Mouse (Mus musculus): ENCODE data around the gene Lama5. TPM values are rescaled to one million over a fixed set of nuclear protein-coding genes. Genes with fewer than 3 reads are reported as not detected.
A peak's percentile ranks its signal among the peaks of the same experiment; 100 is the strongest.
"Not testable (repeated sequence)": the region's sequence is repeated elsewhere in the genome, so short reads cannot be mapped to it uniquely, and the experiment has no call there.

The Lama5 gene
- total RNA-seq (2021) = 10 to 100 TPM in 1 of 2 experiments, 1 to 10 TPM in 1; 9.6 to 10.6 TPM
- long read RNA-seq, experiment 1, full-length matches to known transcripts = 1 of 9 reads
- long read RNA-seq, experiment 1, partial matches to known transcripts = 7 of 9 reads
- long read RNA-seq, experiment 1, other reads (novel, unspliced or antisense) = 1 of 9 reads
- long read RNA-seq, experiment 2, full-length matches to known transcripts = 1 of 15 reads
- long read RNA-seq, experiment 2, partial matches to known transcripts = 13 of 15 reads
- long read RNA-seq, experiment 2, other reads (novel, unspliced or antisense) = 1 of 15 reads

DNA sequence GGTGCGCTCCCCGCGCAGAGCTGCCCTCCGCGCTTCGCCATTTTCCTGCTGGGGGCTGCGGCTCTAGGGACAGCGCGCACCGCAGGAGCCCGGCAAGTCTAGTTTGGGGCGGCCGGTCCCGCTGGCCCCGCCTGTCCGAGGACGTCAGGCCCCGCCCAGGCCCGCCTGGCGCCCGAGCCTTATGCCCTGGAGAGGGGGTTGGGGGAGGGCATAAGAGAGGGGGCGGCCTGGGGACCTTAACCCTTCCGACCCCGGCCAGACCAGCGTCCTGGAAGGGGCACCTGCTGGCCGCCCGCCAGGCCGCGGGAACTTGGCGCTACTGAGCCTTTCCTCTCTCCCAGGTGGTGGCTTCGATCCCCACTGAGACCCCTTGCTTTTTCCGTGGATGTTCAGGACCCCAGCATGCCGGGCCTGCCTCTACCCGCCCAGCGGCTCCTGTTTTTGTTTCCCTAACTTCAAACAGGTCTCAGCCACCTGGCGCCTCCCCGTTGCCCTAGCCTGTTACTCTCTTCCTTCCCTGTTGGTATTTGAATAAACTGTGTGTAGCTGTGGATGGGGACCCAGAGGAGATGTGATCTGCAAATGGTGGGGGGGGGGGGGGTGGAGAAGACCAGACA, at the start of gene Lama5:
Lama5 (minus strand) TSS at position 98 of the 617 bp plus-strand sequence.
- no peak for DNase-seq (ENCODE audit: low spot score)

DNA sequence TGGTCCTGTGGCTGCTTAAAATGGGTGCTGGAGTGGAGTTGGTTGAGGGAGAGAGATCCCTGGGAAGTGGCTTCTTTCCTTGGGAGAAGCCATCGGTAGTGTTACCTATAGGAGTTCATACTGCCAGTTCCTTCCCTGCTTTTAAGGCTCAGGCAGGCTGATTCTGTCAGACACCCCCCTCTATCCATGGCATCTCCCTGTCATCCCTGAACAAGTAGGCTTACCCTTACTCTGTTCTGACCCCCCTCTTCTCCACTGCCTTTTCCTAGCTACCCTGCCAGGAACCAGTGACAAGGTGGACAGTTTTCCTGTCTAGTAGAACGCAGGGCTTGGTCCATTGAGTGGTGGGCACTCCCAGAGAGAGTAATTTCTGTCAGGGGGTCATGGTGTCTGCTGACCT, 48.9 kb upstream of the Lama5 start:
- no peak for DNase-seq (ENCODE audit: low spot score)

DNA sequence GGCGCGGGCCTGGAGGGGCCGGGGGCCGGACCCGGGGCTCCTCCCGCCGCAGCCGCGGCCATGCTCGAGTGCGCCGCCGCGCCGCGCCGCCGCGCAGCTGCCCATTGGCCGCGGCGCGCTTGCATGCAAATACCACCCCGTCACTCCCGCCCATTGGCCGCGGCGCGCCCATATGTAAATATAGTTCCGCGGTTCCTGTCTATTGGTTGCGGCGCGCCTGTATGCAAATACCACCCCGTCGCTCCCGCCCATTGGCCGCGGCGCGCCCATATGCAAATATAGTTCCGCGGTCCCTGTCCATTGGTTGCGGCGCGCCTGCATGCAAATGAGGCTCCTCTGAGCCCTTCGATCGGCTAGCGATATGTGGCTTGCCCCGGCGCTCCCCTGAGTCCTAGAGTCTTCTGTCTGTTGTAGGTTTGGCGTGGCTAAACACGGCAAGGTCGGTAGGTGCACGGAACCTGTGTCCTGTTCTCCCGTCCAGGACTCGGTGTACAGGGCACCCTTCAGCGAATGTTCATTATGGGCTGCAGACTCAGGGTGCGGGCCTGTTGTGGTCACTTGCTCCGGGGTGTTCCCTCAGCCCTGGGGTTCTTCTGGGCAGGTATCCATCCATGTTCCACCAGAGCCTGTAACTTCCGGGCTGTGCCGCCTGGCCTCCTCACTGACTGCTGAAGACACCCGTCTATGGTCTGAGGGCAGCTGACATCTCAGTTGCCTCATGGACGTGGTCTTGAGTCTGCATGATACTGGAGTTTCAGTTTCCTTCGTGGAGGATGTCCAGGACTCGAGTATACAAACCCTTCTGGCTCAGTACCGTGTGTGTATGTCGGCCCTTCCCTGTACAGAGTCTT, 48.0 kb upstream of the Lama5 start, which contains the start of gene Cables2:
Cables2 (minus strand) TSS at position 103 of the 851 bp plus-strand sequence.
- DNase-seq (ENCODE audit: low spot score) = peak; percentile 93

DNA sequence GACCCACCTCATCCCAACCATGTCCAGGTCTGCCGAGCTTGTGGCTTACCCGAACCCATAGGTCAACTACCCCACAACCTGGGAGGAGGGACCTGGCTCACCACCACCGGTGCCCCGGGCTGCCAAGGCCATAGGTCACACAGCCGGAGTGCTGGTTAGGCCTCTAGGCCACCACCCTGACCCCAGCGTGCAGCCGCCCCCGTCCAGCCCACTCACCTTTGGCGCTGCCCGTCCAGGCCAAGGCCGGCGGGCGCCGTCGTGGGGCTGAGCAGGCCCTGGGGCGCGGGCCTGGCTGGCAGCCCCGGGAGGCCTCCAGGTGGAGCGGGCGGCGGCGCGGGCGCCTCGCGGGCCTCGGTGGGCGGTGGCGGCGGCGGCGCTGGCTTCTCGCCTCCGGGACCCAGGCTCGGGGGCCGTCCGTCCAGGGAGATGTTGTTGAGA, 47.2 kb upstream of the Lama5 start:
- DNase-seq (ENCODE audit: low spot score) = peak; percentile 42

DNA sequence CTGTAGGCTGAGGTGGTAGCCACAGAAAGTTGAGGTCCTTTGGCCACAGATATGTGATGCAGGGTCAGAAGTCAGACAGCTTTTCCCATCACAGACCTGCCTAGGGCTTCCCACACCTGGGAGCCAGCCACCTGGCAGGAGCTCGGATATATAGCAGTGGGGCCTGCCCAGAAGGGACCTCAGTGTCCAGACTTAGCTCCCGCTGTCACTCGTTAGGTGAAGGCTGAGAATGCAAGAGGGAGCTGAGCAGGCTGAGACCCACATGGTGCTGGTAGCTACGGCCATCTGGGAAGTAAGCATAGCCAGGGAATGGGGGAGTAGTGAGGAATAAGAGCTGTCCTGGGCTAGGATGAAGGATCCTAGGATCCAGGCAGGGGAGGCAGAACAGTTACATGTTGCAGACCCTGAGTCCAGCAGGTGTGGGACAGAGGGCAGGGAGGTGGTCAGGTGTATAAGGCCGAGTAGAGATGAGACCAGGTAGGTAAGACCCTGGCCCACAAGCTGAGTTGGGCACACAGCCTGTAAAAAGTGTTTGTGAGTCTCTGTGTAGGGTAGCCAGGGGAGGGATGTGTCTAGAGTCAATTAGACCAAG, 46.2 kb upstream of the Lama5 start:
- no peak for DNase-seq (ENCODE audit: low spot score)

DNA sequence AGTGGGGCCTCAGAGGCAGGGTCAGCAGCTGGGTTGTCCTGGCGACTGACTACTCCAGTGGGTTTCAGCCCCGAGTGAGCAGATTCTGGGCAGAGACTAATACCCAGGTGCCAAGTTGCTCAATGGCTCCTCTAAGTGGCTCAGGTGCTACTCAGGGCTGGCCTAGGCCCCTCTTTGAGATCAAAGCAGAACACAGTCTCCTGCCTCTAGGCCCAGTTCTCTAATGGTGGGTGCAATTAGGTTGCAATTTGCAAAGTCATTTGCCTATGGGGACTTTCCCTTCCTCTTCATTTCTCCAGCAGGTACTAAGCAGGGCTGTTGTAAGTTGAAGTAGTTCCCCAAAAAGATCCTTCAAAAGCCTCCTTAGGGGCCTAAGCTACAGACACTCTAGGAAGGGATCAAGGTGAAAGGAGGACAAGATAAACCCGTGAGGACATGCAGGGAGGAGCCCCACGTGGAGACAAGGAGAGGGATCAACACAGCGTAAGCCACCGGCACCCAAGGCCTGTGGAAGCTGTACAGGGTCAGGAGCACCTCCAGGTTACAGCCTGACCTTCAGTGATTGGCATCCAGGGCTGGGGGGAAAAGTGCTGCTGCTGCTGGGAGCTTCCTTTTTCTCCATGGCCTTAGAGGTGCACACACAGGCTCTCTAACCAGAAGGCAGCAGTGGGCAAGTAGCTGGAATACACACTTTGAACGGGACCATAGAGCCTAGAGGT, 45.0 kb upstream of the Lama5 start:
- no peak for DNase-seq (ENCODE audit: low spot score)

DNA sequence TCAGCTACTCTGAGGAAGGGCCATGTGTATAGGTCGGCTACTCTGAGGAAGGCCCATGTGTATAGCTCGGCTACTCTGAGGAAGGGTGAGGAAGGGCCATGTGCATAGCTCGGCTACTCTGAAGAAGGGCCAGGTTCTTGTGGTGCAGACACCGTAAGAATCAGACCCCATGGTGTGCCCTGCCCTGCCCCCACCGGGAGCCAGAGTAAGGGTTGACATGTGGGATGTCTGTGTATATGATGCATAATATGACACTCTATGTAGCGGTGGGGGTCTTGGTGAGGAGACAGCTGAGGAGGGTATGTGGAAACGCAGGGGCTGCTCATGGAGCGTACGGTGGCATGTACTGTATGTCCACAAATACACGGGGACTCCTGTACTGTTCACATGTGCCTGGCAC, 43.7 kb upstream of the Lama5 start:
- no peak for DNase-seq (ENCODE audit: low spot score)

DNA sequence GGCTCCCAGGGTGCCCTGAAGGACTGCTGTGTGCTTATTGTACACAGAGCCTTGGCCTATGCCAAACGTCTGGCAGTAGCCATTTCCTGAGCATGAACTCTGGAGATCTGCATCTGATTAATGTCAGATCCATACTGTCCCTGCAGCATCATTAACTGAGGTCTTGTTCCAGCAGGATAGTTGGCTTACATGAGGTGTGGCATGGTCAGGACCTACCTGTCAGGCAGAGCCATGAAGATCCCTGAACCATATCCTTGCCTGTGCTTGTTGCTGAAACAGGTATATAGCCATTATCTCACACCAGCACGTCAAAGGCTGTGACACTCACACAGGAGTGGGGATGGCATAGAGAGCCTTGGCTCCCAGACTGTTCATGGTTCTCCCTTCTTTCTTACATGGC, 42.3 kb upstream of the Lama5 start:
- no peak for DNase-seq (ENCODE audit: low spot score)

DNA sequence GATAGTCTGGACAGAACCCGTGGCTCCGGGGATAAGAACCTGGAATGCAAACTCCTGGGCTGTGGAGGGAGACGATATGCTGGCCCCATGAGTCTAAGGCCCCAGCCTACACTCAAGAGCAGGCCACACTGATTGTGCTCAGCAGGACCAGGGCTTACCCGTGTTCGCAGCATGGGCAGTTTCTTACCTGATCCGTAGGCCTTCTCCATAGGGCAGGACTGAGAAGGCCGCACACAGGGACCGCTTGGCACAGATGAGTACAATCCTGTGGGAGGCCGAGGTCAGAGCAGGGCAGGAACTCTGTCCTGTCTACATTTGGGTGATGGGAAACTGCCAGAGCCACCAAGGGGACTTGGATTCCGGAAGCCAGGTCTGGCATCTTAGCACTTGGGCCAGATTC, 37.2 kb upstream of the Lama5 start:
- no peak for DNase-seq (ENCODE audit: low spot score)

DNA sequence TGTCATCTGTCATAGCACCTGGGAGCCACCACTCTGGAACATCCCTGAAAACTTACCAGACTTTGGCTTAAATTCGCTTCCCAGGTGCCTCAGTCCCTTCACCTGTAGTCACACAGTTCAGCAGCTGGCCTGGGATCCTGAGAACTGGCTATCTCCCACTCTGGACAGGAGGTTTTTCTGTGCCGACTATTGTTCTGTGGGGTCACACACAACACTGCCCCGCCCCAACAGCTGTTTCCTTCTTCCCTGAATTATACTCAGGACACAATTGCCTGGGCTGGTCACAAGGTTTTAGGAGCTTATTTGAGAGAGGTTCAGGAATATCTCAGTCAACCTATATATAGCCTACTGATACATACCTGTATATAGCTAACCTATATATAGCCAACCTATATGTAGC, 36.8 kb upstream of the Lama5 start:
- no peak for DNase-seq (ENCODE audit: low spot score)

DNA sequence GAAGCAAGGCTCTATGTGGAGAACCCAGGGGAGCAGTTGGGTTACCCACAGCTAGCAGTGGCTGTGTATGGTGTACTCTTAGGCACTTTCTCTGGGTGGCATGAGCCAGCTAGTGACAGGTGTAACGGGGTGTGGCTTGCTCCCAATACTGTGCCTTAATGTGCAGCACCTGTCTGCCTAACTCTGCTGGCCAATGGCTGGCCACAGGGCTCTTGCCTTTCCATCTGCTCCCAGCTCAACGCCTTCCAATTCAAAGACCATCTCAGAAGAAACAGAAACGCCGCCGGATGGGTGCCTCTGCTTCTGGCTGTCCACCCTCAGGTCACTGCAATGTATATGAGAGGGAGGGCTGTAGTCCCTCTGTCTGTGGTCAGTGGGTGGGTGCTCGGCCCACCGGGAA, 36.2 kb upstream of the Lama5 start:
- DNase-seq (ENCODE audit: low spot score) = no peak

DNA sequence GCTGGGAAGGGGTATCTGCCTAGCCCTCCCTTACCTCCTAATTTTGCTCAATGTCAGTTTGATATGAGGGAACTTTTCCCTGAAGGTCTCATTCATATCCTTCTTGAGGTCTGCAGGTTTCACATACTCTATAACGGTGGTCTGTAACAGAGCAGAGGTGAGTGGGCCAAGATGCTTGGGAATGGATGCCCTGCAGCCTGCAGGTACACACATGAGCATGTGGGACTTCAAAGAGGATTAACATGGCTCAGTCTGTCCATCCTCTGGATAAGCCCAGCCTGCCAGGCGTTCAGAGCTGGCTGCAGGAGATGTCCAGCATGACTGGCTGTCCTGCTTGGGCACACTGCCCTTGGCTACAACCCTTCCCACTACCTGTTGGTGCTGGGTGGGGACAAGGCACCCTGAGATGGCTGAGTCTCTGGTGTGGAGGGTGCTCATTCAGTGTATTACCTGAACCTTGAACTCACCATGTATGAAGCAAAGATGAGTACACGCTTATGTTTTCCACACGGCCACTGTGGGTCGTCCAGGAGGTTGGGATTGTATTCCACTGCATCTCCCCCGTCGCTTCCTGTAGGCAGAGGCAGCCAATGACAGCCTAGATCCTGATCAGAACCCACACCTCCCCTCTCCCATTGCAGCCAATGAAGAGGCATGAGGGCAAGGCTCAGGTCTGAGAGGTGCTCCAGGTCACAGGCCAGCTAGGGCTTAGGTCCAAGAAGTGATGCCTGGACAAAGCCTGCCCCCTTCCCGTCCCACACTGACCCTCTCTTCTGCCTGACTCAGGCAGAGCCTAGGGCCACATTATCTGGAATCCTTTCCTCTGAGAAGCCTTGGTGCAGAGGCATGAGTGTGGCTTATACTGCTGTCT, 35.2 kb upstream of the Lama5 start:
- no peak for DNase-seq (ENCODE audit: low spot score)

DNA sequence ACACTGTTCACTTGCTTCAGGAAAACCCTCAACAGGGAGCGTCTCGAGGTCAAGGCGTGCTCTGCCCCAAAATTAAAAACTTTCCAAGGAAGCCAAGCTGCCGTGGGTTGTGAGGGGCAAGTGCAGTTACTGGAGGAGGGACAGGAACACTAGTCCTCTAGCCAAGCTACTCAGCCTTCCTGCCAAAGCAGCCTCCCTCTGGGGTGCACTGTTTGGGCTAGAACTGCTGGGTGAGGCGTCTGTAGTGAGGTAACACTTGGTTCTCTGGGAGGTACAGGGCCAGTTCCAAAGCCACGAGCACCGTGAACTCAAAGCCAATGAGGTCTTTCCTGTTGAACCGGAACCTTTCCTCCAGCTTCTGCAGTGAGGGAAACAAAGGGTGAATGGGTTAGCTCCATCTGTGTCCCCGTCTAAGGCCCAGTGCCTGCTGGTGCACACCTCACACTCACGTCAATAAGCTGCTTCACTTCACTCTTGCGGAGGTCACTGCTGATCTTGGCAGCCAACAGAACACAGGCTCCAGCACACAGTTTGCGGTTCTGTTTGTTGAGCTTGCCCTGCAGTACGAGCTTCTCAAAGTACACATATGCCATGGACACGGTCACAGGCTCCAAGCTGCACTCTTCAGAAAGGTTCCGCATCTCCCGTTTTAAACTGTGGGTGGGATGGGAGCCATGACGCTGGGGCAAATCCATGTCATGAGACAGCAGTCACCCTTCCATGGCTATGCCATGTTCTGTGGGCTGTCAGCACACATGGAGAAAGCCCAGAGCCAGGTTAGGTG, 34.4 kb upstream of the Lama5 start:
- DNase-seq (ENCODE audit: low spot score) = not testable (repeated sequence)

DNA sequence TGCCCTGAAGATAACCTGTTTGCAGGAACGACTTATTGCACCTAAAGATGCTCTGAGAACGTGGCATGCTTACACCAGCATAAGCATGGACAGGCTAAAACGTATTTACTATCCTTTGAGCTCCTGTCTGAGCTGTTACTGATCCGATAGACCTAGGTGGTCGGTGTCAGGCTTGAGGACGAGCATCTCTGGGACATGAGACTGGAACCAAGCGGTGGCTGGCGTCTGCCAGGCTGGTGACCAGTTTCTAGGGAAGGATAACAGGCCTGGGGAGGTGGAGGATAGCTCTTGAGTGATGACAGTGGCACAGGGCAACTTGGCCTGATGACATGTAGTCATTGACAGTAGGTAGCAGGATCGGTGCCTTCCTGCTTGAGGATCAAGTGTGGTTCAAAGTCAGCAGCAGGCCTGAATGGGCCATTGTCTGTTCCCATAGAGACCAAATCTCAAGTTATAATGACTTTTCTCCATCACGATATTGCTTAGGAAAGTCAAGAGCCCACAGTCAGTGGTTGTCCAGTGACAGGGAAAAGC, 33.4 kb upstream of the Lama5 start:
- DNase-seq (ENCODE audit: low spot score) = not testable (repeated sequence)

DNA sequence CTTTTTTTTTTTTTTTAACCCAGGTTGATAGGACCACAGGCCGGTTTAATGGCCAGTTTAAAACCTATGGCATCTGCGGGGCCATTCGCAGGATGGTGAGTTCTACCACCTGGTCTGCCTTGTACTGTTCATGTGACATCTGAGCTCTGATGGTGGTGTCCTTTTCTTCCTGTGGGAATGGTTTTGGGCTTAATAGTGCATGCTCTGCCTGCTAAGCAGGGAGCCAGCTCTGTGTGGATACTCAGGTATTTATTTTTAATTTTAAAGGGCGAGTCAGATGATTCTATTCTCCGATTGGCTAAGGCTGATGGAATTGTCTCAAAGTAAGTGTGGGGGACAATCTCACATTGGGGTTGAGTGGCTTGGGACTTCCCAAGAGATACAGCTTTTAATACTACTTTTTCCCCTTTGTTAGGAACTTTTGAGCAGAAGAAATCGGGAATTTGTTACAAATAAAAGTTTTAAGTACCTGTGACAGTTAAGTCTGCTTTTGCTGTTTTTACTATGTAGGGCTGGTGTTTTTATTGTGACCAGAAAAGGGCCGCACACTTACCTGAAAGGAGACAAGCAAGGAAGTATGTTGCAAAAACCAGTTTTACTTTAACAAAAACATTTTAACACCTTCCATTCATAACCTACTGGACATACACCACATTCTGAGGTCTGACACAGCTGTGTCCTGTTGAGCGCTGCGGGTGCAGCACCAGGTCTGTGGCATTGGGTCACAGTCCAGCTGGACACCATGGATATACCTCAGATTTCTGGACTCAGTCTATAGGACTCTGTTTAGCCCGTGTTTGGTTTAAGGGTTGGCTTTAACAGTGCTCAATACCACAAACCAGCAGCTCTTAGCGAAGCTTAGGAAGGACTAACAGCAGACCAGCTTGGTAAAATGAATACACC, 32.6 kb upstream of the Lama5 start:
- no peak for DNase-seq (ENCODE audit: low spot score)

DNA sequence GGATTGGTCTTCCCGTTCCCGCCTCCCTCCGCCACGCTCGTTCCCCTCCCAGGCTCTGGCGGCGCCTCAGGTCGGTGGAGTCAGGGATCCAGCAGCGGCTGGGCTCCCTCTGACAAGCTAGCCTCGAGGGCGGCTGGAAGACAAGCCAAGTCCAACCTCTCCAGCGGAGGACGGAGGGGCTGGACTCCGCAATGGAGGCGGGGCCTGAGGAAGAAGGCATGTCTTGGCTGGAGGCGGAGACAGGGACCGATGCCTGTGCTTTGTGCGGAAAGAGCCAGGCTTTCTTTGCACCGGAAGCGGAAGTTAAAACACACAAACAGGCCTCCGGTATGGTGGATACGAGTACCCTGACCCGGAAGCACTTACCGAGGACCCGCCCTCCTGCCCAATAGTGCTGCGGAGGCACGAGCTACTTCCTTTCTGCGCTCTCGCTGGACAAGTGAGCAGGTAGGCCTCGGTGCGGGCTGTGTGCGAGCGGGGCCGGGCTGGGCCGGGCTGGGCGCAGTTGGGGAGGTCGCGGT, 31.4 kb upstream of the Lama5 start, which contains the start of gene Rps21:
Rps21 (plus strand) TSS at position 377 of the 521 bp plus-strand sequence.
- peak; percentile 99 for DNase-seq (ENCODE audit: low spot score)

DNA sequence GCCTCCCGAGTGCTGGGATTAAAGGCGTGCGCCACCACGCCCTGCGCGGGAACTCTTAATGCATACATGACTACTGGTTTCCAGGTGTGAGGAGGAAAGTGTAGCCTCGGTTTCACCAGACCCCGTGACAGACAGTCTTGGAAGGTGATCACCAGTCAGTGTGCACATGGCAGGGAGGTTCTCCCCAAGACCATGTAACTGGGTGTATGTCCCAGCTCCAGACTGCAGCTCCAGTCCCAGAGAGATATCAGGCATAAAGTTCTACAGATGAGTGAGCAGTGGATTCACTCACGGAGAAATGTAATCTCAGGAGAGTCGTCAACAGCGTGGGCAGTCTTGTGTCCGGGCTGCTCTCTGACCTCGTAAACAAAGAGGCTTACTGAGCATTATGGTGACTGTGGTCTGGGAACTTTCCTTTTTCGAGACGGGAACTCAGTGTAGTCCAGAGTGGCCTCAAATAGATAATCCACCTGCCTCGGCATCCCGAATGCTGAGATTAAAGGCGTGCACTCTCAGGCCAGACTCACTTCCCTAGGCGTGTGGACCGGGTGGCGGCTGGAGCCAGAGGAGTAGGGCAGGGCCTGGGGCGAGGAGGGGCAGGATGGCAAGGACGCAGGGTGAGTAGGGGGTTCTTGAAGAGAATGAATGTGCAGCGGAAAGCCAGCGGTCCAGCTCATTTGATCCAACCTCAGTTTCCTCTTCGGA, 30.8 kb upstream of the Lama5 start:
- no peak for DNase-seq (ENCODE audit: low spot score)

Measured in gastrocnemius, adult 18-20 months (tissue).